Mouse (Mus musculus) B cell, adult 2 months (primary cell): ENCODE measurements around the gene A430033K04Rik.

Experiments used
- DNase-seq, 2 experiments: peaks; one replicate each; pipeline ENCODE4 v3.0.0; 2022

A430033K04Rik gene

DNA sequence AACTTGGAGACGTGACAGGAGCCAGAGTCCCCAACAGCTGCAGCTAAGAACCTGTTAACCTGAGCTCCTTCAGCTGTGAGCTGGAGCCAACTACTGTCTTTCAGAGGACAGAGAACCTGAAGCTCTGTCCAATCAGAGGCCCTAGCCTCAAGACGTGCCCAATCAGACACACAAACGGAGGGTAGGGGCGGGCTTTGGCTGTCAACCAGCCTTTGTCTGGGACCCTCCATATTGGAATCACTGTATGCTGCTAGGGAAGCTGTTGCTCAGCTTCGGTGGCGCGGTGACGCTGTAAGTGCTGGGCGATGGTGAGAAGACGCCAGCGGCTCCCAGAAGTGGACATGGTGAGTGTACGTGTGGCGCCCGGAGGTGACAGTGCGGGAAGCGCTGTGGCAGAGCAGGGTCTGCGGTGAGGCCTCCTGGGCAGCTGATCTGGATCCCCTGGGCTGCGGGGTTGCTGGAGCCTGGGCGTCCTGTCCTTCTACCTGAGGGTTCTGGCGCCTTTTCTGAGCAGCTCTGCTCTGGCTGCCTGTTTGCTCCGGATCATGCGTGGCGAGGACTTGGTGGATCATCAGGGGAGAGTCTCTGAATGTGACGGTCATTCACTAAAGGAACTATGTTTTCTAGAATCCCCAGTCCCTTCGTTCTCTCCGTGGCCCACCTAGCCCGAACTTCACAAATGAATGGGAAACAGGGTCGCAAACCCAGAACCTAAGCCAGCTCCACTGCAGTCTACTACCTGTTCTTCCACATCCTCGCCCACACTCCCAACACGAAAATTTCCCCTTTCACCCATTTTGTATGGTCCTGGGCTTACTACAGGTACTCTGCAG is at the start of gene A430033K04Rik:
Gene A430033K04Rik (plus strand): TSS at position 215 of the 833 bp plus-strand sequence.
- DNase-seq = peak; percentile 88 to 92

DNA sequence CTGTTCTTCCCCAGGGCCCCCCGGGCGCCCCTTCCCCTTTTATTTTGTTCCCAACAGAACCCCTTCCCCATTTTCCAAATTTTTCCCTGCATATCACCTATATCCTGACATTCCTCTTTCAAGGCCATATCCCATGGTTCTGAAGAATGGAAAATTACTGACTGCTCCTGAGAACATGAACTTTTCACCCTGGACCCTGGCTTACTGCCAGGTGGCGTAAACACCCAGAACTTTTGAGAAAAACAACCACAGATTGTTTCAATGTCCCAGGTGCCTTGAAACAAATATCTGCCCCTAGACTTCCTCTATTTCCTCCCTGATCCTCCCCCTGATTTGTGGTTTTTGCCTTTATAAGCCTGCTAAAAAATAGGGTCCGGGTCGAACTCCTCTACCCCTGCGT is 35.3 kb upstream of the A430033K04Rik start:
- DNase-seq = no peak

DNA sequence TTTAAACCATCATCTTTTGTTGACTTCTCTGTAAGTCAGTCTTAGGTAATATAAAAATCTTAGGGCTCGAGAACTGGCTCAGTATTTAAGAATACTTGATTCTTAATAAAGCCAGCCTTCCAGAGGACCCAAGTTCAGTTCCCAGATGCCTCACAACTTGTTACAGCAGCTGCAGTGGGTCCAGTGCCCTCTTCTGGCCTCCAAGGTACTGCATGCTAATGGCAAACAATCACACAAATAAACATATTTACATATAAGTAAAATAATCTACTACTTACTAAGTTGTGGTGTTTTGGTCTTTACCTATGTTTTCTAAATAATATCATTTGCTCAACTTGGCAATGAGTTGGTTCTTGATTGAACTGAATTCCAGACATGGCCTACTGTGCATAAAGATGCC is 4.3 kb upstream of the A430033K04Rik start:
- peak; percentile 56 to 59 for DNase-seq

GRCm38 (mm10) chr5:138619211-138620128 is 3.2 kb upstream of the A430033K04Rik start, which contains the start of gene Zfp68:
Gene Zfp68, minus strand, starts transcription at chr5:138619761.
- peak; percentile 87 to 90 for DNase-seq

- DNase-seq = no peak
These were observed 1.8 kb upstream of the A430033K04Rik start for GRCm38 (mm10) chr5:138620836-138621235.

DNA sequence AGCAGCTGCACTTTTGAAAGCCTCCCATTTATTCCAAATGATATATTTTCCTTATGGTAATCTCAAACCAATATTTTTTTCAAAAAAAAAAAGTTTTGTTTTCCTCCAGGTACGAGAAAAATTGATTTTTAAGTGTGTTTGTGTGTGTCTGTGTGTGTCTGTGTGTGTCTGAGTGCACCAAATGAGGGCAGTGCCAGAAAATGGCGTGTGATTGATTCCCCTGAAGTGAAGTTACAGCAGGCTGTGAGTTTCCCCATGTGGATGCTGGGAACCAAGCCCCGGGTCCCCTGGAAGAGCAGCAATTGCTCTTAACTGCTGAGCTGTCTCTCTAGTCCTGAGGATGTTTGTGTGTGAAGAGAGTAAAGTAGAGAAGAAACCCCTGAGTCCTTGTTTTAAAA is 818 bp downstream of the A430033K04Rik start:
- DNase-seq = no peak

DNA sequence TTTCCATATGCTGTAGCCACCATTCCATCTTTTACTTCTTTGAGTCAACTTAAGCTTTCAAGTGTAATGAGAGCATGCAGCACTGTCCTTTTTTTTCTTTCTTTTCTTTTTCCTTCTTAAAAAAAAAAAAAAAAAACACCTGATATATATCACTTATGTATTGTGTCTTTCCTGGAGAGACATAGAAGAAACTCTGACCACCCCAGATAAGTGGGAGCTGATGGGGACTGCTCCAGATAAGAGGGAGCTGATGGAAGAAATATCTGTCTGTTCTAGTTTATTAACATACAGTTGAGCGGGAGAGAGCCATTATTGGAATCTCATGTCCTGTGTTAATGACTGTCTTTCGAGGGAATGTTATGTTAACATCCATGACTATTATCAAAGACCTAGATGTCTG is 13.8 kb downstream of the A430033K04Rik start:
- no peak for DNase-seq

DNA sequence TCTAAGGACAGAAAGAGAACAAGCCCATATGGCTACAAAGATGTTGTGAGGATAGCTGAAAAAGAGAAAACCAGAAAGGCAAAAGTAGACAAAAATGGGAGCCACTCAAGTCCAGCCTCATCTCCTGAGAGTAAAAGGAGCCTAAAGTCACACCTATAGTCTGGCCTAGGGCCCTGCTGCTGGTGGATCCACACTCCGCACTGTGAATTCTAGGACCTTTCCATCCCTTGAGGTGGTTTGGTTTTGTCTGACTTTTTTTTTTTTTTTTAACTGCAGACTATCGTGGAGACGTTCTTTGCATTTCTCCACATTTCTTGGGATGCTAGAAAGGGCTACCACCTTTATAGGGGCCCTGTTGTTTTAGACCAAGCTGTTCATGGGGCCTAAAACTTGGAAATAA is 18.4 kb downstream of the A430033K04Rik start:
- DNase-seq = no peak

DNA sequence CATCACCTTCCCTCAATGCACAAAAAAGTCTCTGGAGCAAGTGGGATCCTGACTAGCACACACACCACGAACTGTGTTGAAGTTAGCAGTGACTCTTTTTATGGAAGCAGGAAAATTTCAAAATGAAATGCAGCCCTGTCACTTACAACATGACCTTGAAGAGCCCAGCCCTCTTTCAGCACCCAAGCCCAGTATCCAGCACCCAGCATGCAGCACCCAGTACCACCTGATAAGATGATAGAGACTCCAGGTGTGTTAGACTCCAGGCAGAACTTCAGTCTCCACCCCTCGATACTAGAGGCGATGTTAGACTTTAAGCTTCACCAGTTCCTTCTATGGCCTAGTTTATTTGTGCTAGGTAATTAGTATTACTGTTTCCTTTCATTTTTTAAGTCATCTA is 19.1 kb downstream of the A430033K04Rik start:
- no peak for DNase-seq

DNA sequence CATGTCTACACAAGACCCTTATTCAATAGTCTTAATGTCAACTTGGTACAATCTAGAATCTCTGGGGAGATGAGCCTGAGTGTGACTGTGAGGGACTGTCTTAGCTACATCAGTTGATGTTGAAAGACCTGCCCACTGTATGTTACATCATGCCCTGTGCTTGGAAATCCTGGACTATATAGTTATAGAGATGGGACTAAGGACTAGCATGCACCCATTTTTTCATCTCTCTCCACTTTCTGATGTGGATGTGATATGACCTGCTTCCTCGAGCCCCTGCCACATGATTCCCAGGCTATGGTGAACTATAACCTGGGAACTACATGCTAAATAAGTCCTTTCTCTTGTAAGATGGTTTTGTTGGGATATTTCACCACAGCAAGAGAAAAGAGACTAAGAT is 30.3 kb downstream of the A430033K04Rik start:
- no peak for DNase-seq

DNA sequence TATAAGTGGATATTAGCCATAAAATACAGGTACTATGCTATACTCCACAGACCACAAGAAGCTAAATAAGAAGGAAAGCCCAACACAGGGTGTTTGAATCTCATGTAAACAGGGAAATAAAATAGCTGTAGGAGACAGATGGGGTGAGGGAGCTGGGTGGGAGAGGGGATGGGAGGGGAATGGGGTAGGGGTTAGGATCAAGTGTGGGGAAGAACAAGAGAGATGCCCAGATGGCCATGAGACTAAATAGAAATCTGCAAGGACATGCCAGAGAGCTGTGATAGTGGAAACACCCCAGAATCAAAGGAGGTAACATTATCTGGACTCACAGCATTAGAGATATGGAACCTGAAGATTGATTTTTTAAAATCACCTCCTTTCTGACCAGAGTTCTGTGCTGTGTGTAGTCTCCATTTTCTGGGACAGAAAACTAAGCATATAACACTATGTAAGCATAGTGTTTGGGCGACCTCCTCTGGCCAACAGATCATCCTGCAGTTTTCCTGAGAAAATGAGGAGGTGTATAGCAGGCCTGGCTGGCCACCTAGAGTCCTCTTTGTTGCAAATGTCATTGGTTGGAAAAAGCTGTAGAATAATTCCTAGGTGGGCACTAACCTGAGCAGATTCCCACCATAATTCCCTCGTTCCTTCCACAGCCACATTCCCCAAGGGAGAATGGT is 34.0 kb downstream of the A430033K04Rik start:
- peak; percentile 44 to 50 for DNase-seq

DNA sequence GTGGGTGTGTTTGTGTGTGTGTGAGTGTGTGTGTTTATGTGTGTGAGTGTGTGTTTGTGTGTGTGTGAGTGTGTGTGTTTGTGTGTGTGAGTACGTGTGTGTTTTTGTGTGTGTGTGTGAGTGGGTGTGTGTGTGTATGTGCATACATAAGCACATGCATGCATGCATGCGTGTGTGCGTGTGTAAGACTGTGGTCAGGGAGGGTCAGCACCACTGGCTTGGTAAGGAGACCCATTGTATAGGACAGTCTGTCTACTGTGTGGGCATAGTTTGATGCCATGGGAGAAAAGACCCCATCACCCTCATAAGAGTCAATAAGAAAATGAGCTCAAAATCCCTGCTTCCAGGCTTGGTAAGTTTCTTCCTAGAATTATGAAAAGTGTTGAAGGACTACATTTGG is 34.7 kb downstream of the A430033K04Rik start:
- no peak for DNase-seq

GRCm38 (mm10) chr5:138657854-138658253 is 35.2 kb downstream of the A430033K04Rik start:
- DNase-seq = peak; percentile 47 to 54

GRCm38 (mm10) chr5:138658922-138659321 is 36.3 kb downstream of the A430033K04Rik start:
- DNase-seq = peak; percentile 64 to 69

DNA sequence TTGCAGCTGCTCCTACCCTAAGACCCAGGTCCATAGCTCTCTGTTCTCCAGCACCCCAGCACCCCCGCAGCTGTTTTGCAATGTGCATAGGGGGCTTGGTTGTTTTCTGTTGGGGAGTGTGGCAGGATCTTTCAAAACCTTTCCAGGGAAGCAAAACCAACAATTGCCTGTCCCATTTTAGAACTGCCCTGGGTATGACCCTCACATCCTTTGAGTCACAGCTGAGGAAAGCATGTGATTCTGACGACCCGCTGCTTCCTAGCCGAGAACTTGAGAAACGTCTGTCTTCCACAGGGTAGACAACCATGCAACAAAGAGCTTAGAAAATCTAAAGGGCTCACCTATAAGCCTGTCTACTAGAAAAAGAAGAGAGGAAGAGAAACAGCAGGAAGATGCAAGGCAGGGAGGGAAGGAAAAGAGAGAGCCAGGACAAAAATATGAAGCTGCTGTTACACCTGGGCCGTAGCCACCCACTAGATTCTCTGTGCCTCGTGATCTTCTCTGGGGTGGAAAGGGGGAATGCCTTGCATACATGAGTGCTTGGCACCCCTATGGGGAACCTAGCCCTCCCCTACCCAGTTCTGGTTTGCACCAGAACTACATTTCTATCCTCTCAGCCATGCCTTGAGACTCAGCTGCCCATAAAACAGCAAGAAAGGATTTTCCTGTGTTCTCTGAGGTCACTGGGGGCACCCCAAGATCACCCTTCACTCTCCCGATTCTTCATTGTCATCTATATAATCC is 60.5 kb downstream of the A430033K04Rik start:
- DNase-seq = no peak

- no peak for DNase-seq
These were observed 61.2 kb downstream of the A430033K04Rik start for GRCm38 (mm10) chr5:138683821-138684220.

GRCm38 (mm10) chr5:138687453-138687852 is 64.8 kb downstream of the A430033K04Rik start:
- DNase-seq = no peak

GRCm38 (mm10) chr5:138689254-138689653 is 66.6 kb downstream of the A430033K04Rik start:
- DNase-seq = no peak

GRCm38 (mm10) chr5:138692936-138693570 is 70.4 kb downstream of the A430033K04Rik start:
- no peak for DNase-seq

DNA sequence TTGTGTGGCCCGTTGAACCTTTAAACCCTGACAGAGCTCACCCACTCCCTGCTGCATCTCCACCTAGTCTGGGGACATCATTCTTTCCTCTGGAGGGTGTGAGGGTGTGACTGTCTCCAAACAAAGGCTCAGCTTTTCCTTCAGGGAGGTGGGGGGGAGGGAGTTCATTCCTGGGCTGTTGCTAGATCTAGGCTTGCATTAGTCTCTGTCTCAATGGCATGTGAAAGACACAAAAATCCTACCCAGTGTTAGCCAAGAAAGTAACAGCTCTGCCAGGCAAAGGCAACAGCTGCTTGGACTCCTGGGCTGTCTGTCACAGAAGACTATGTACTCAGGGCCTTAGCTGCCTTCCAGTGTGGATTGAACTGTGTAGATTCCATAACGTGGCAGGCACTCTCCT is 71.4 kb downstream of the A430033K04Rik start:
- no peak for DNase-seq

- no peak for DNase-seq
These were observed 72.0 kb downstream of the A430033K04Rik start for GRCm38 (mm10) chr5:138694496-138695167.
